Mouse (Mus musculus): Measurements from ENCODE around the gene Nudt16l1. TPM values are rescaled to one million over a fixed set of nuclear protein-coding genes. Genes with fewer than 3 reads are reported as not detected.
A peak's percentile ranks its signal among the peaks of the same experiment; 100 is the strongest.

Gene Nudt16l1
- total RNA-seq, 2 experiments from 2014 or later, result 65.9 to 68.9 TPM

GRCm38 (mm10) chr16:4956609-4957008 lies 18.0 kb downstream of the Nudt16l1 start:
- intact Hi-C loops (cut with DNase I), result no loop called here
- no peak for DNase-seq

DNA sequence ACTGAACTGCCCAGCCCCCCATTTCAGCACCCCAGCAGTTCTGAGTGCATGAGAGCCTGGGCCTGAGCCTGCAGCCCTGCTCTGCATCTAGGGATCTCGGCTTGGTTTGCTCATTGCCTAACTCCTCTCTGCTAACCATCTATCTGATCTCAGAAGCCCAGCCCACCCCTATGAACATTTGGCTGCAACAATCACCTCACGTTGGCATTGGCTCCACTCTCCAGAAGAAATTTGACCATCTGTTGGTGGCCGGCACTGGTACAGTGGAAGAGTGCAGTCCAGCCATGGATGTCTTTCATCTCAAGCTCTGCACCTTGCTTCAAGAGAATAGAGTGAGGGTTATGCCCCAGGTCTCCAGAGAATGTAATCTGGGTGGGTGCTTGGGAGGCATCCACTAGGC lies 18.9 kb downstream of the Nudt16l1 start:
- DNase-seq, result no peak
- intact Hi-C loops (cut with DNase I), result no loop called here

GRCm38 (mm10) chr16:4960260-4960659 lies 21.7 kb downstream of the Nudt16l1 start:
- intact Hi-C loops (cut with DNase I), result no loop called here
- no peak for DNase-seq

- no peak for DNase-seq
- intact Hi-C loops (cut with DNase I), result no loop called here
Observed at GRCm38 (mm10) chr16:4963346-4963745, 24.8 kb downstream of the Nudt16l1 start.

DNA sequence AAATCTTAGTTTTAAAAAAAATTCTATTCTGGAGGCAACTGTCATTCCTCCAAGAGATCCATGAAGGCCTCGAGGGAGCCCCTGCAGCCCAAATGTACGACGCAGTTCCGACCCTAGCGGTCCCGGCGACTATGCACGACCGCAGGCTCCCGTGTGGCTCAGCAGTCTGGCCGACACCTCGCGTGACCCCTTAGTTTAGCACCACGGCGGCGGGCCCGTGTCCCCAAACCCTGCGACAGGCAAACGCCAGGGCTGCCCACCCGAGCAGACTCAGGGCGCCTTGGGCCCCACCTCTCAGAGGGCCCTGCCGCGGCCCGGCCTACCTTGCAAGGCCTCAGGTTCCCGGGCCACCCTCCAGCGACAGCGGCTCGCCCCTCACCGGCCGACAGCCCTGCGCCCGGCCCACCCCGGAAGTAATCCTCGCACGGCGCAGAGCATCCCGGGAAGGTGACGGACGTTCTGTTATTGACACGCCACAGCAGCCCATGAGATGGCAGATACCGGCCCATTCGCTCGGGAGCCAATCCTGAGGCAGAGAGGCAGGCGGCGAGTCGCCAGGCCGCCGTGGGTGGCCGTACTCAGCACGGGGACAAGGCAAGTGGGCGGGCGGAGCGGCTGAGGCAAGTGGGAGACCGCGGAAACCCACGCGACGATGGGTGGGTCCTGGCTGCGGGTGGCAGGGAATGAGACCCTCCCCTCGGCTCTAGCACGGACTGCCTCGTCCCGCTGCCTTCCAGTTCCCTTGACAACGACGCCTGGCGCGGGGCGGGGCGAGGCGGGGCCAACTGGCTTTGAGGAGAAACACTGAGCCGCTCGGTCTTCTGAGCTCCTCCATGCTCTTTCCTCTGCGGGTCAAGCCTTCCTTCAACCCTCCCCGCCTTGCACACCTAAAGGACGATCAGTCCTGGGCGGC lies 25.5 kb downstream of the Nudt16l1 start, which contains the start of gene Anks3:
Gene Anks3, minus strand, starts transcription at position 409 of the 913 bp plus-strand sequence.
- intact Hi-C loops (cut with DNase I), result no loop called here

DNA sequence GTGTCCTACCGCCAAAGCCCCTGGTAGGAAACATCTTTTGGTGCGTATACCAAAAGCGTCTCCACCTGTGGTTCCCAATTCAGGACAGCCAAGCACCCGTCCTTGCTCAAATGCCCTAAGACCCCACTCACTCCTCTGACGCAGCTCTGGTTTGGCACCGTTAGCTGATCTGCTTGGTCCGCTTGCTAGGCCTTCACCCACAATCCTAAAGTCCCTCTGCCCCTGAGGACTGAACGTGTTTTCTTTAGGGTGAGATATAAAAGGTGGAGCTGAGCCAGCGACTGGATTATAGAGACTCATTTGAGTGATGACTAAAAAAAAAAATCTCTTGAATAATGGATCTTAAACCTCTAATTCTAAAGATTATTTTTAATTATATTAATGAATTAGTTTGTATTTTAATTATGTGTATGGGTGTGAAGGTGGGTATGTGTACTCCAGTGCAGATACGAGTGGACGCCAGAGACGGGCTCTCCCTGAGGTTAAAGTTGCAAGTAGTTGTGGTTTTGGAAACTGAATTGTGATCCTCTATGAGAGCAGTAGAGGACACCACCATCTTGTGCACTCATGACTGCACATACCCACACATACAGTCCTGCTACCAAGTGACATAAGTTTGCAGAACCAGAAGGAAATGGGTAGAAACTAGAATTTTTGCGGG lies 26.3 kb downstream of the Nudt16l1 start:
- no peak for DNase-seq
- intact Hi-C loops (cut with DNase I), result no loop called here

More for the DNA sequence above, 25.5 kb downstream of the Nudt16l1 start, which contains the start of gene Anks3:
- DNase-seq, result peak; percentile 99

- DNase-seq, result no peak
- intact Hi-C loops (cut with DNase I), result no loop called here
Observed at GRCm38 (mm10) chr16:4965392-4966129, 27.0 kb downstream of the Nudt16l1 start.

GRCm38 (mm10) chr16:4968426-4968825 lies 29.9 kb downstream of the Nudt16l1 start:
- DNase-seq, result no peak
- intact Hi-C loops (cut with DNase I), result no loop called here

- no peak for DNase-seq
- intact Hi-C loops (cut with DNase I), result no loop called here
Observed at GRCm38 (mm10) chr16:4969055-4969843, 30.7 kb downstream of the Nudt16l1 start.

- DNase-seq, result no peak
- intact Hi-C loops (cut with DNase I), result loop anchor here (10.0 kb wide), 1 partner anchor 173 kb away; the partner anchor contains the start of gene Sec14l5
Observed at GRCm38 (mm10) chr16:4971626-4972025, 33.1 kb downstream of the Nudt16l1 start.

GRCm38 (mm10) chr16:4974521-4974920 lies 36.0 kb downstream of the Nudt16l1 start:
- intact Hi-C loops (cut with DNase I), result loop anchor here (10.0 kb wide), 1 partner anchor 170 kb away; the partner anchor contains the start of gene Sec14l5
- DNase-seq, result no peak

GRCm38 (mm10) chr16:4976180-4976579 lies 37.6 kb downstream of the Nudt16l1 start:
- no peak for DNase-seq

GRCm38 (mm10) chr16:4978275-4979051 lies 39.9 kb downstream of the Nudt16l1 start:
- intact Hi-C loops (cut with DNase I), result loop anchor here (10.0 kb wide), 1 partner anchor 166 kb away; the partner anchor contains the start of gene Sec14l5
- no peak for DNase-seq

More at GRCm38 (mm10) chr16:4976180-4976579, 37.6 kb downstream of the Nudt16l1 start:
- intact Hi-C loops (cut with DNase I), result loop anchor here (10.0 kb wide), 1 partner anchor 169 kb away; the partner anchor contains the start of gene Sec14l5

- intact Hi-C loops (cut with DNase I), result loop anchor here (10.0 kb wide), 1 partner anchor 165 kb away; the partner anchor contains the start of gene Sec14l5
- peak; percentile 17 for DNase-seq
Observed at GRCm38 (mm10) chr16:4979755-4980380, 41.3 kb downstream of the Nudt16l1 start.

DNA sequence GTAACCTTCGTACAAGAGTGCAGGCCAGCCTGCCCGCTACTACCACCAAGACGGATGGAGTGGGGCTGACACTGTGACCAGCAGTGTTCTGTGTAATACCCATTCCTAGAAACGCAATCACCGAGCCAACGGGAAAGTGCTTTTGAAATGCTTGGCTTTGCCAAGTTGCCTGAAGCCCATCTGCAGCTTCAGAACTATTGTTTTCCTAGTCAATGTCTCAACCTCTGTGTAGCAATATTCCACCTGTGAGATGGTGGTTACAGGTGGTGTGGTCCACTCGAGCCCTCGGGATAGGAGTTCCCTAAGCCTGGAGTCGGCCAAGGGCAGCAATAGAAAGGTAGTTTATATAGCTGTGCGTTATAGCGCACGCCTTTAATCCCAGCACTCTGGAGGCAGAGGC lies 46.2 kb downstream of the Nudt16l1 start:
- intact Hi-C loops (cut with DNase I), result no loop called here
- DNase-seq, result no peak

Measured in left cerebral cortex, postnatal 4 days (tissue).